Mouse (Mus musculus) lung, postnatal 0 days (tissue): ENCODE data around the gene Klra9.
"Not testable (repeated sequence)": the region's sequence is repeated elsewhere in the genome, so short reads cannot be mapped to it uniquely, and the experiment has no call there.

Experiments
- CTCF ChIP-seq: IDR thresholded peaks from 2 replicates; pipeline ENCODE4 v1.5.1; 2016; ENCODE audit warnings: antibody characterized with exemption, mild to moderate bottlenecking
- EP300 ChIP-seq: IDR thresholded peaks from 2 replicates; pipeline ENCODE4 v1.6.1; 2016; ENCODE audit warnings: antibody characterized with exemption, mild to moderate bottlenecking, control low read depth

GRCm38 (mm10) chr6:130197453-130197852 lies 4.5 kb upstream of the Klra9 start:
- TF ChIP-seq EP300, CTCF: not testable (repeated sequence)
